Mouse (Mus musculus): ENCODE results near the gene Tpp1. TPM values are rescaled to one million over a fixed set of nuclear protein-coding genes. Genes with fewer than 3 reads are reported as not detected.

The Tpp1 gene
- polyA plus RNA-seq, 1 experiment from 2014 or later, result 69.5 TPM

DNA sequence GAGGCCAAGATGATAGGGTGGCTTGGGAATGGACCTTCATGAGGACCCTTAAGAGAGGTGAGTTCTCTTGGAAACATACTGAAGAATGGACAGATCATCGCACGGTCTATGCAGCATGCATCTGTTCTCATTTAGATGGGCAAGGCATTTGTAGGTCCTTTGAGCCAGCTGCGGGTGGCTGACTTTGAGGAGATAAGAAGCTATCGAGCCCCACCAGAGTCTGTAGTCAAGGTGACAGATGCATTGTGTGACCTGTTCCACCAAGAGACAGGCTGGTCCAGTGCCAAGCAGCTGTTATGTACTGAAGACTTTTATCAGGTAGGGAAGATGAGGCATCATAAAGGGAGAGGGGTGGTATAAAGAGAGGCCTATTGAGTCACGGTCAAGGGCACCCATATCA lies 43.3 kb downstream of the Tpp1 start:
- no peaks in the 10 kb centered on the region for H3K36me3 ChIP-seq
- H3K9ac ChIP-seq, result no peak overlapping the region
- ATAC-seq (ENCODE audit: insufficient read depth, low FRiP score, low read depth), result no peak
- 85% methylated on average over 5 of the region's 5 CpGs for WGBS
- H3K27ac ChIP-seq, result no peak overlapping the region
- no peaks in the 10 kb centered on the region for H3K9me3 ChIP-seq
- H3K4me3 ChIP-seq (replicated peaks), result no peak overlapping the region
- no peaks in the 10 kb centered on the region for H3K4me1 ChIP-seq
- no peaks in the 10 kb centered on the region for H3K27me3 ChIP-seq (replicated peaks)
- no peak overlapping the region for H3K4me2 ChIP-seq

DNA sequence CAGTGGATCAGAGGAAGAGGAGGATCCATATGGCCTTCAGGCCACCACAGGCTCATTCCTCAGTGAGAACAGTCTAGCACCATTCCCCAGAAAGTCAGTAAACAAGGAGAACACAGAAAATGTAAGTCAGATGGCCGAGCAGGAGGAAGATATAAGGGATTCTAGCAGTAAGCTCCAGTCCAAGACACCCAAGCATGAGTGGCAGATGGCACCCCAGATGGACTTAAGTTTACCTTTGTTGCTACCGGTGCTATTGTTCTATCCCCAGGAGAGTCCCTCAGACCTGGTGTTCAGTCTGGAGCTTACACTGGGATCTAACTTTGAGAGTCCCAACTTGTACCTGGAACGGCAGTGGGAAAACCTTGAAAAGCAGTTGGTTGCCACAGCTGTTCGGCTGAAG lies 48.2 kb downstream of the Tpp1 start:
- Histone ChIP-seq H3K4me1 (no peaks in the 10 kb centered on the region), H3K4me3 (replicated peaks) (no peak overlapping the region), H3K27me3 (replicated peaks) (no peaks in the 10 kb centered on the region), H3K36me3 (no peaks in the 10 kb centered on the region), H3K27ac (no peak overlapping the region), H3K9me3 (no peaks in the 10 kb centered on the region), H3K9ac (no peak overlapping the region), H3K4me2 (no peak overlapping the region)
- 82% methylated on average over 4 of the region's 4 CpGs for WGBS
- no peak for ATAC-seq (ENCODE audit: insufficient read depth, low FRiP score, low read depth)

GRCm38 (mm10) chr7:105703184-105703583 lies 48.9 kb downstream of the Tpp1 start:
- Histone ChIP-seq H3K9me3 (no peaks in the 10 kb centered on the region), H3K4me1 (no peaks in the 10 kb centered on the region), H3K9ac (no peak overlapping the region), H3K27me3 (replicated peaks) (no peaks in the 10 kb centered on the region), H3K4me2 (no peak overlapping the region), H3K27ac (no peak overlapping the region), H3K36me3 (no peaks in the 10 kb centered on the region), H3K4me3 (replicated peaks) (no peak overlapping the region)
- ATAC-seq (ENCODE audit: insufficient read depth, low FRiP score, low read depth), result no peak
- 85% methylated on average over 16 of the region's 16 CpGs for WGBS

Other genes starting within 250 kb of the Tpp1 start
- gene Smpd1, start 197.9 kb downstream of the Tpp1 start, polyA plus RNA-seq (2015; fragmentation: Nextera tagmentation; extraction: Ambion mirVana), result 31.5 and 31.8 TPM in 2 replicates
- 31.3 and 36.1 TPM in 2 replicates for gene Apbb1, start 170.6 kb downstream of the Tpp1 start, polyA plus RNA-seq (2015; fragmentation: Nextera tagmentation; extraction: Ambion mirVana)
- 7.0 and 17.7 TPM in 2 replicates for gene Hpx, start 152.1 kb downstream of the Tpp1 start, polyA plus RNA-seq (2015; fragmentation: Nextera tagmentation; extraction: Ambion mirVana)
- gene Trim3, start 118.7 kb downstream of the Tpp1 start, polyA plus RNA-seq (2015; fragmentation: Nextera tagmentation; extraction: Ambion mirVana), result 27.8 and 29.8 TPM in 2 replicates
- 189 and 199 TPM in 2 replicates for gene Timm10b, start 112.2 kb downstream of the Tpp1 start, polyA plus RNA-seq (2015; fragmentation: Nextera tagmentation; extraction: Ambion mirVana)
- gene Arfip2, start 111.8 kb downstream of the Tpp1 start, polyA plus RNA-seq (2015; fragmentation: Nextera tagmentation; extraction: Ambion mirVana), result 69.0 and 81.8 TPM in 2 replicates
- gene Gm45799, start 111.7 kb downstream of the Tpp1 start, polyA plus RNA-seq (2015; fragmentation: Nextera tagmentation; extraction: Ambion mirVana), result 24.2 and 37.0 TPM in 2 replicates
- gene Dnhd1, start 101.4 kb downstream of the Tpp1 start, polyA plus RNA-seq (2015; fragmentation: Nextera tagmentation; extraction: Ambion mirVana), result 0.71 and 0.95 TPM in 2 replicates
- 352 TPM in 2 replicates for gene Ilk, start 15.6 kb downstream of the Tpp1 start, polyA plus RNA-seq (2015; fragmentation: Nextera tagmentation; extraction: Ambion mirVana)
- gene Rrp8, start 14.8 kb downstream of the Tpp1 start, polyA plus RNA-seq (2015; fragmentation: Nextera tagmentation; extraction: Ambion mirVana), result 26.9 and 38.3 TPM in 2 replicates
- gene Taf10, start 7.9 kb downstream of the Tpp1 start, polyA plus RNA-seq (2015; fragmentation: Nextera tagmentation; extraction: Ambion mirVana), result 123 and 139 TPM in 2 replicates
- gene Dchs1, start 35.4 kb upstream of the Tpp1 start, polyA plus RNA-seq (2015; fragmentation: Nextera tagmentation; extraction: Ambion mirVana), result 8.6 and 10.4 TPM in 2 replicates
- 405 and 416 TPM in 2 replicates for gene Mrpl17, start 58.9 kb upstream of the Tpp1 start, polyA plus RNA-seq (2015; fragmentation: Nextera tagmentation; extraction: Ambion mirVana)
- 0.31 and 1.1 TPM in 2 replicates for gene Gm4070, start 201.7 kb upstream of the Tpp1 start, polyA plus RNA-seq (2015; fragmentation: Nextera tagmentation; extraction: Ambion mirVana)